Mouse (Mus musculus): ENCODE results near the gene Ddo. TPM values are rescaled to one million over a fixed set of nuclear protein-coding genes. Genes with fewer than 3 reads are reported as not detected.

The Ddo gene
- polyA plus RNA-seq, 1 experiment from 2014 or later: 1.9 TPM

DNA sequence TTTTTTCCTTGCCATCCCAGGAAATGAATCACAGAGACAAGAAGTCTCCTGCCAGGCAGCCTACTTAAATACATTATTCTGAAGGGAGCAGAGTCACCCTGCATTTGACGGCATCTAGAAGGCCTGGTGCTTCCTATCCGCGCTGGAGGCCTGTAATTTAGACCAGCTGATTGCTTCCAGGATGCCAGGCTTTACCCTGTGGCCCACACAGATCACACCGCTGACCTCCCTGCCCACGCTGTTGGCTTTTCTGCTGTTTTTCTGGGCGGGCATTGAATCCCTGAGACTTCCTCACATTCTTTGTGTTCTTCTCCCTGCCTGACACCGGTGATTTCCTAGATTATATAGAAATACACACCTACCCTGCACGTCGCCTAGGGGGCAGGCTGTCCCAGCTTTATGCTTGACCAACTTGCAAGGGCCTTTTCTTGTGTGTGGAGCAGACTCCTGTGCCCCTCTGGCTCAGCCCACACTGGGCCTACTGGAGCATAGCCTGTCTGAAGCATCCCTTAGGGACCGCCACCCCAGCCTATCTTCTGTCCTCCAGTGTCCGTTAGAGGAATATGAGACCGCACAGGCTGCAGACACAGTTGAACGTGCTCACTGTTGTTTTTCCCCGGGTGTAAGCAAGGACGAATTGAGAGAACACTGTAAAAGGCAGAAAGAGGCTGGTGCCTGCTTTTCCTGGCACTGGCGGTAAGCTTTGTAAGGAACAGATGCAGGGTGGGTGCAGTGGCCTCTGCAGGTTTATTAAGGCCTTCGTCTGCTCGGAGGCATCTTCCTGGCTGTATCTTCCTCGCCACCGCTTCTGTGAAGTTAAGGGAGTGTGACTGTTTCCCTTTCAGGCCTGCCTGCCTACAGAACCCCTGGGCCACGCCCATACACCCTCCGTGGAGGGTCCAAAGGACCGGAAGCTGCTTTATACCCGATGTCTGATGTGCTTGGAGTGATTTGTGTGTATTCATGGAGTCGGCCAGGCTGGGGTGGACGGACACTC, 9.3 kb downstream of the Ddo start:
- Histone ChIP-seq H3K27ac (peak overlapping the region; percentile 57; the same call in 1 of the 2 replicates), H3K9me3 (no peaks in the 10 kb centered on the region), H3K4me1 (peaks cover 28% of the 10 kb centered on the region), H3K27me3 (ENCODE audit: insufficient read depth, poor library complexity, severe bottlenecking) (peaks cover 5% of the 10 kb centered on the region; the same call in 1 of the 2 replicates), H3K4me3 (no peak overlapping the region), H3K36me3 (no peaks in the 10 kb centered on the region)
- WGBS: 71% methylated on average over 26 of the region's 26 CpGs
- no peak for DNase-seq (ENCODE audit: low spot score)

DNA sequence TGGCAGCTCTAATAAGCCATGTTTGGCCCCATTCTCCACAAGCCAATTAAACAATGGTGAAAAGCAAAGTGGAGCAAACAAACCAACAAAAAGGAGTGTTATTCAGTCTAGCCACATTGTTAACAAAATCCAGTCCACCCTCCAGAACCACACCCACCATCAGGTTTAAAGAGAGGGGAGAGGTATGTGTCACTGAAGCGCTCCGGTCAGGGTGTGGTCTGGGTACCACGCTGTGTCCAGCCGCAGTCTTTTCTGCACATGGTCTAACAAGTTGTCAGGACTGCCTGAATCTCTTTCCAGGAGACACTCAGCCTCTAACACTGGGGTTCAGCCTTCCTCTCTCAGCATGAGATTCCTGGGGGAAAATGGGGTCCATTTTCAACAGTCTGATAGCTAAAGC, 10.6 kb downstream of the Ddo start:
- Histone ChIP-seq H3K36me3 (no peaks in the 10 kb centered on the region), H3K27me3 (ENCODE audit: insufficient read depth, poor library complexity, severe bottlenecking) (peaks cover 5% of the 10 kb centered on the region; the same call in 1 of the 2 replicates), H3K27ac (no peak overlapping the region), H3K9me3 (no peaks in the 10 kb centered on the region), H3K4me3 (no peak overlapping the region), H3K4me1 (peaks cover 28% of the 10 kb centered on the region)
- 78% methylated on average over 4 of the region's 4 CpGs for WGBS
- DNase-seq (ENCODE audit: low spot score): no peak

DNA sequence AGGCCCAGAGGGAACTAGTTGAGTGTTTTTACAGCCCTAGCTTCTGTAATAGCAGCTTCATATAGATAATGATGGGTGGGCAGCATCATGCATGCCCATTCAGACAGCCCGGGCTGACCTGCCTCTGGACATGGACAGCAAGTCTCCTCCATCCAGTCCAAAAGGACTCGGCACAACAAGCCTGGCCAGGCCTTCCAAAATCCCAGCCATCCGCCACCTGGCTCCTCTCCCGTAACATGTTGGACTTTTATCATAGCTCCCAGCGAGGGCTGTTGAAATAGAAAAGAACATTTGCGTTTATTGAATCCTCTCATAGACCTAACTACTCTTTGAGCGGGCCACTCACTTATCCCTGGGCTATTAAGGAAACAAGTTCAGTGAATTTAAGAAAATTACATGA, 12.1 kb downstream of the Ddo start:
- Histone ChIP-seq H3K4me1 (peaks cover 21% of the 10 kb centered on the region), H3K9me3 (peaks cover 4% of the 10 kb centered on the region), H3K27ac (no peak overlapping the region), H3K36me3 (no peaks in the 10 kb centered on the region), H3K27me3 (ENCODE audit: insufficient read depth, poor library complexity, severe bottlenecking) (peaks cover 13% of the 10 kb centered on the region; the same call in 1 of the 2 replicates), H3K4me3 (no peak overlapping the region)
- WGBS: 88% methylated on average over 7 of the region's 7 CpGs
- no peak for DNase-seq (ENCODE audit: low spot score)

DNA sequence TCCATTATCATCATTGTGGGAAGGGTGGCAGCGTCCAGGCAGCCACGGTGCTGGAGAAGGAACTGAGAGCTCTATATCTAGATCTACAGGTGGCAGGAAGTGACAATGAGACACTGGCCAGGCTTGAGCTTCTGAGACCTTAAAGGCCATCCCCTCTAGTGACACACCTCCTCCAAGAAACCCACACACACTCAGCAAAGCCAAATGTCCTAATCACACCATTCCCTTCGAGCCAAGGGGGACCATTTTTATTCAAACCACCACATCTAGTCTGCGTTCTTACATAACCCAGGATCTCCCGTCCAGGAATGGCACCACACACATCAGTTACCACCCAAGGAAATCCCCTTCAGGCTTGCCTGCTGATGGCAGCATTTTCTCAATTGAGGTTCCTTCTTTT, 13.3 kb downstream of the Ddo start:
- WGBS: 78% methylated on average over 5 of the region's 5 CpGs
- no peak for DNase-seq (ENCODE audit: low spot score)
- Histone ChIP-seq H3K4me1 (peaks cover 14% of the 10 kb centered on the region), H3K9me3 (peaks cover 6% of the 10 kb centered on the region), H3K27ac (no peak overlapping the region), H3K36me3 (no peaks in the 10 kb centered on the region), H3K27me3 (ENCODE audit: insufficient read depth, poor library complexity, severe bottlenecking) (peaks cover 14% of the 10 kb centered on the region; the same call in 1 of the 2 replicates), H3K4me3 (no peak overlapping the region)

DNA sequence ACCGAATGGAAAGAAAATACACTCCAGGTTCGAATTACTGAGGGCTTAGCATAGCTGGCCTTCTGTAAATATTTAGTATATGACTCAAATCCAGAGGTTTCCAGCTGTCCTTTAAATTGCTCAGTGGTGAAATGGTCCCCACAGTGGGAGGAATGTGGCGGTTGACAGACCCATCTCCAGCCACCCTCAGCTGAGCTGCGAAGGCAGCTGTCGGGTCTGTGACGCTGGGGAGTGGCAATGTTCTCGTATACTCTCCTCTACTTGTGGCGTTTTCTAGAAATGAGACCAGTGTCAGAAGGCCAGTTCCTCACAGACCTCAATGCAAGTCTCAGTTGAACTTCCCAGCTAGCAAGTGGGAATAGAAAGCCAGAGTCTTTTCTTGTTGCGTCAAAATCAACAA, 14.6 kb downstream of the Ddo start:
- peaks cover 2% of the 10 kb centered on the region for H3K4me1 ChIP-seq
- no peak overlapping the region for H3K4me3 ChIP-seq
- WGBS: 66% methylated on average over 9 of the region's 9 CpGs
- peaks cover 6% of the 10 kb centered on the region for H3K9me3 ChIP-seq
- H3K27ac ChIP-seq: no peak overlapping the region
- no peaks in the 10 kb centered on the region for H3K36me3 ChIP-seq
- H3K27me3 ChIP-seq (ENCODE audit: insufficient read depth, poor library complexity, severe bottlenecking): peaks cover 14% of the 10 kb centered on the region; the same call in 1 of the 2 replicates
- peak; percentile 53 for DNase-seq (ENCODE audit: low spot score)

DNA sequence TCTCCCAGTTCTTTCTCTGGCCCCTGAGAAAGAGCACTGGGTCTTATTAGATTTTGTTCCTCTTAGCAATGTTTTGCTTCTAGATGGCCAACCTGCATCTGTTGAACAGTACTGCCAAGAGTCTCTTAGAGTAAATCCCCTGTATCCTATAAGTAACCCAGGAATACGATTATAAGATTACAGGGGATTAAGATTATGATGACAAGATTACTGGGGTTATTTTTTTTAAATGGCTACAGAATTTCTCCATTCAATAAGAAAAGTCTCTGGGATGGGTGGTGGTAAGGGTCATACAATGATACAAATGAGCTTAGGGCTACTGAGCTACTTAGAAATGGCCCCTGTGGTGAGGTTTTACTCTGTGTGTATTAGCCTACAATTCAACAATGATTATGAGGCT, 15.5 kb downstream of the Ddo start:
- no peaks in the 10 kb centered on the region for H3K36me3 ChIP-seq
- peaks cover 6% of the 10 kb centered on the region for H3K9me3 ChIP-seq
- no peaks in the 10 kb centered on the region for H3K4me1 ChIP-seq
- H3K27me3 ChIP-seq (ENCODE audit: insufficient read depth, poor library complexity, severe bottlenecking): peaks cover 14% of the 10 kb centered on the region; the same call in 1 of the 2 replicates
- no peak for DNase-seq (ENCODE audit: low spot score)
- no peak overlapping the region for H3K4me3 ChIP-seq
- 87% methylated on average over 1 of the region's 1 CpGs for WGBS
- H3K27ac ChIP-seq: no peak overlapping the region

DNA sequence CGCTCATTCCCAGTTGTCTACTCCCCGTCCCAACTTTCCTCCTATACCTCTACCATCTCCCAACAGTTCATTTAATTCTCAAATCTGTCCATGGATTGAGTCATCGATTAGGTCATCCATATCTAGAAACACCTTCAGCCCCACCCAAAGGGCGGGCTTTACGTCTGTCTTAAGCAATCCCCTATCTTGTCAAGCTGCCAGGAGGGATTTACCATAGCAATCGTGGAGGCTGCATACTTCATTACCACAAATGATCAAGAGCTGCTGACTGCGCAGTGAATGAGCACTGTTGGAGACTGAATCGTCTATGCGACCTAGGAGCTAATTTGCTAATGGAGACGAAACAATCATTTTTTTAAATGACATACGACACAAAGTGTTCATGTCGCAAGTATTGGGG, 19.0 kb downstream of the Ddo start:
- H3K9me3 ChIP-seq: peaks cover 6% of the 10 kb centered on the region
- 87% methylated on average over 12 of the region's 12 CpGs for WGBS
- H3K36me3 ChIP-seq: no peaks in the 10 kb centered on the region
- H3K27me3 ChIP-seq (ENCODE audit: insufficient read depth, poor library complexity, severe bottlenecking): peaks cover 10% of the 10 kb centered on the region; the same call in 1 of the 2 replicates
- no peak overlapping the region for H3K27ac ChIP-seq
- DNase-seq (ENCODE audit: low spot score): no peak
- H3K4me1 ChIP-seq: no peaks in the 10 kb centered on the region
- H3K4me3 ChIP-seq: no peak overlapping the region

DNA sequence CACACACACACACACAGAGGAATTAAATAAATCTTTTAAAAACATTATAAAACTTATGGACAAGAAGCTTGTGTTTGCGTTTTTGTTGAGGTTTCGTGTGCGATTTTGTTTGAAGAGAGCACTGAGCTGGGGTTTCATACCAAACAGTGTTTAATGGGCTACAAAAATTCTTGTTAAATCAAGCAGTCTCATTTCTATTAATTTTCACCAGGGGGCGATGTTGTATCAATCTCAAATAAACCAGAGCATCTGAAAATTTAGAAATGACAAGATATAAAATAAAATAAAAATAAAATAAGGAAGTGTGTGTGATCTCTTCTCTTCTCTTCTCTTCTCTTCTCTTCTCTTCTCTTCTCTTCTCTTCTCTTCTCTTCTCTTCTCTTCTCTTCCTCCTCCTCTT, 19.8 kb downstream of the Ddo start:
- no peaks in the 10 kb centered on the region for H3K36me3 ChIP-seq
- no peak for DNase-seq (ENCODE audit: low spot score)
- H3K4me1 ChIP-seq: no peaks in the 10 kb centered on the region
- H3K9me3 ChIP-seq: peaks cover 6% of the 10 kb centered on the region
- peaks cover 10% of the 10 kb centered on the region; the same call in 1 of the 2 replicates for H3K27me3 ChIP-seq (ENCODE audit: insufficient read depth, poor library complexity, severe bottlenecking)
- no peak overlapping the region for H3K27ac ChIP-seq
- no peak overlapping the region for H3K4me3 ChIP-seq
- WGBS: 31% methylated on average over 4 of the region's 4 CpGs

DNA sequence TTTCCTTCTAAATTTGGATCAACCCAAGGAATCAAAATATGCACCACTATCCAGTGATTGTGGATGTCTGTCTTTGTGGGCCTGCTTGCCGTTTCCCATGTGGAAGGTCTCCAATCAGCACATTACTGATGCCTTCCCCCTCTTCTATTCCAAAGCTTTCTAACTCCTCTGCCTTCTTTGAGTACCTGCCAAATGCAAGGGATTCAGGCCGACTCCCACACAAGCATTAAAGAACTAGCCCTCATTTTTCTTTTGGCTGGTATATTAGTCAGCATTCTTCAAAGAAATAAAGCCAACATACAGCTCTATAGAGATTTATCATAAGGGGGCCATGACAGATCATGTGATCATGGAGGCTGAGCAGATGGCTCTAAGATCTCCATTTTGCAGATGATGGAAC, 21.9 kb downstream of the Ddo start:
- DNase-seq (ENCODE audit: low spot score): no peak
- Histone ChIP-seq H3K27me3 (ENCODE audit: insufficient read depth, poor library complexity, severe bottlenecking) (peaks cover 3% of the 10 kb centered on the region; the same call in 1 of the 2 replicates), H3K4me3 (no peak overlapping the region), H3K27ac (no peak overlapping the region), H3K4me1 (no peaks in the 10 kb centered on the region), H3K36me3 (no peaks in the 10 kb centered on the region), H3K9me3 (0 out of 2 replicates have a peak, but pooled peaks cover 2% of the 10 kb centered on the region)
- 65% methylated on average over 2 of the region's 2 CpGs for WGBS

DNA sequence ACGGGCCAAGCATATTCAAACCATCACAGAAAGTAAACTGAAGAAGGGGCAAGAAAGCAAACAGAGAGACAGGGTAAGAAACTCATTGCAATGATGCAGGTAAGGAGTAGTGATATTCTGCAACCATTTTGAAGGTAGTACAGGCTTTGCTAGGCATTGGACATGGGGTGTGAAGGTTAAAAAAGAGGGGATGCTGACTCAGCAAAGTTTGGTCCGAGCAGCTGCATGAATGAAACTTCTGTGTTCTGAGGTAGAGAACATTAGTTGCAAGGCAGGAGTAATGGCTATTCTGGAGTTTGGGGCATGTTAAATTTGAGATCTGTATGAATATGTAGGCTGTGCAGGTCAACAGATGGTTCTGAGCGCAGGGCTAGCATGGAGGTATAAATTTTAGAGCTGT, 35.5 kb downstream of the Ddo start:
- no peak overlapping the region for H3K27ac ChIP-seq
- H3K36me3 ChIP-seq: no peaks in the 10 kb centered on the region
- no peaks in the 10 kb centered on the region for H3K27me3 ChIP-seq (ENCODE audit: insufficient read depth, poor library complexity, severe bottlenecking)
- no peaks in the 10 kb centered on the region for H3K4me1 ChIP-seq
- no peaks in the 10 kb centered on the region for H3K9me3 ChIP-seq
- no peak overlapping the region for H3K4me3 ChIP-seq
- no peak for DNase-seq (ENCODE audit: low spot score)
- WGBS: 78% methylated on average over 3 of the region's 3 CpGs

DNA sequence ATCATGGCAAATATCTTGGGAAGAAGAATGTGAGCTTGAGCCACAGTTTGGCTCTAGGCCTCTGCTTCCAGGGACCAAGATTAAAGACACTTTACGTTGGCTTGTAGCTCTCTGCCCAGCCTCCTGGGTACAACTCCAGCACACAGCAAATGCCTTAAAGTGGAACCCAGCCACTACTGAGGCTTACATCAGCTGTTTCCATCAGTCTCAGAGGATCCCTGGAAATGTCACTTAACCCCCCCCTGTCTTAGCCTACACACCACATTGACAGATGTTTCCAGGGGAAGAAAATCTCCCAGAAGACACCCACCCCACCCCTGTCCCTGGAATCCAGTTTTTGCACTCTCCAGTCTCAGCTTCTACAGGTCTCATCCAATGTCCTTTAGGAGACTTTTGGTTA, 37.1 kb downstream of the Ddo start:
- H3K9me3 ChIP-seq: no peaks in the 10 kb centered on the region
- no peaks in the 10 kb centered on the region for H3K27me3 ChIP-seq (ENCODE audit: insufficient read depth, poor library complexity, severe bottlenecking)
- no peaks in the 10 kb centered on the region for H3K4me1 ChIP-seq
- H3K4me3 ChIP-seq: no peak overlapping the region
- WGBS: 75% methylated on average over 1 of the region's 1 CpGs
- H3K36me3 ChIP-seq: no peaks in the 10 kb centered on the region
- no peak for DNase-seq (ENCODE audit: low spot score)
- H3K27ac ChIP-seq: no peak overlapping the region

DNA sequence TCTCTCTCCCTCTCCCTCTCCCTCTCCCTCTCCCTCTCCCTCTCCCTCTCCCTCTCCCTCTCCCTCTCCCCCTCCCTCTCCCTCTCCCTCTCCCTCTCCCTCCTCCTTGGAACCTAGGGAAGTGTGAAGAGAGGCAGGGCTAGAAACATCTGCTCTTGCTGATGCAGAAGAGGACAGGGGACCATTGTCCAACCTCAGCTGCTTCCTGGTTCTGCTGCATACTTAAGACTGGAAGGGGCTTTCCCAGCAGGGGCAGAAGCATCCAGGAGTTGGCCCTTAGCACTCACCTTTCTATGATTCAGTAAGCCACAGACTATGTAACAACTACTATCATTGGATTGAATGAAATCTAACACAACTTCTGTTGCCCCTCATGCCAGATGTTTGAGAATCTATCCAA, 38.8 kb downstream of the Ddo start:
- Histone ChIP-seq H3K27me3 (ENCODE audit: insufficient read depth, poor library complexity, severe bottlenecking) (no peaks in the 10 kb centered on the region), H3K27ac (no peak overlapping the region), H3K9me3 (no peaks in the 10 kb centered on the region), H3K36me3 (no peaks in the 10 kb centered on the region), H3K4me1 (peaks cover 6% of the 10 kb centered on the region; the same call in 1 of the 2 replicates), H3K4me3 (no peak overlapping the region)
- DNase-seq (ENCODE audit: low spot score): no peak

DNA sequence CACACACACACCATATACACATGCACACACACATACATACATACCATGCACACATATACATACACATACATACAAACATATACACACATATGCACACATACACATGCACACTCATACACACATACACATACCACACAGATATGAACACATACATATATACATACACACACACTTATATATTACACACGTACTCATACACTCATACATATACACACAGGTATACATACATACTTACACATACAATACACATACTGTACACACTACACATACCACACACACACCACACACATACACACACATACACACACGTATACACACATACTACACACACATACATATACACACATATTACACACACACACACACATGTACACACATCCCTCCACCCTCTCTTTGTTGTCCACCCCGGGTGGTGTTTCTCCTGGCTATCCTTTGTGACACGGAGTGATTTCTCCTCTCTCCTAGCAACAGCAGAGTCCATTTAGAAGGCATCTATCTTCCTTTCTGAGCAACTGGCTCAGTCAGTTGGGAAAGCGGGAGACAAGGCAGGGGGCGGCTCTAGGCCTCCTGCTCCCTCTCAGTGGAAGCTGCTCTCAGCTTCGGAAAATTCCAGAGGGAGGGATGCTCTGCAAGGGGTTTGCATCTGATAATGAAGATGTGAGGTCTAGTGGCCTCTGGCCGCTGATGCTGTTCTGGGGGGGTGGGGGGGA, 42.9 kb downstream of the Ddo start:
- Histone ChIP-seq H3K4me3 (no peak overlapping the region), H3K9me3 (no peaks in the 10 kb centered on the region), H3K36me3 (no peaks in the 10 kb centered on the region), H3K4me1 (peaks cover 19% of the 10 kb centered on the region; the same call in 1 of the 2 replicates), H3K27me3 (ENCODE audit: insufficient read depth, poor library complexity, severe bottlenecking) (no peaks in the 10 kb centered on the region), H3K27ac (no peak overlapping the region)
- 50% methylated on average over 8 of the region's 8 CpGs for WGBS
- DNase-seq (ENCODE audit: low spot score): no peak
